Mouse (Mus musculus): ENCODE results near the gene Lrp10. TPM values are rescaled to one million over a fixed set of nuclear protein-coding genes. Genes with fewer than 3 reads are reported as not detected.
A peak's percentile ranks its signal among the peaks of the same experiment; 100 is the strongest.

The Lrp10 gene
- polyA plus RNA-seq, 2 experiments from 2014 or later, result 59.9 to 60.2 TPM

- no peak for ATAC-seq
These were observed 12.3 kb downstream of the Lrp10 start, which contains the start of gene Rem2 for GRCm38 (mm10) chr14:54475941-54476844. Rem2 (plus strand) TSS chr14:54476100.

DNA sequence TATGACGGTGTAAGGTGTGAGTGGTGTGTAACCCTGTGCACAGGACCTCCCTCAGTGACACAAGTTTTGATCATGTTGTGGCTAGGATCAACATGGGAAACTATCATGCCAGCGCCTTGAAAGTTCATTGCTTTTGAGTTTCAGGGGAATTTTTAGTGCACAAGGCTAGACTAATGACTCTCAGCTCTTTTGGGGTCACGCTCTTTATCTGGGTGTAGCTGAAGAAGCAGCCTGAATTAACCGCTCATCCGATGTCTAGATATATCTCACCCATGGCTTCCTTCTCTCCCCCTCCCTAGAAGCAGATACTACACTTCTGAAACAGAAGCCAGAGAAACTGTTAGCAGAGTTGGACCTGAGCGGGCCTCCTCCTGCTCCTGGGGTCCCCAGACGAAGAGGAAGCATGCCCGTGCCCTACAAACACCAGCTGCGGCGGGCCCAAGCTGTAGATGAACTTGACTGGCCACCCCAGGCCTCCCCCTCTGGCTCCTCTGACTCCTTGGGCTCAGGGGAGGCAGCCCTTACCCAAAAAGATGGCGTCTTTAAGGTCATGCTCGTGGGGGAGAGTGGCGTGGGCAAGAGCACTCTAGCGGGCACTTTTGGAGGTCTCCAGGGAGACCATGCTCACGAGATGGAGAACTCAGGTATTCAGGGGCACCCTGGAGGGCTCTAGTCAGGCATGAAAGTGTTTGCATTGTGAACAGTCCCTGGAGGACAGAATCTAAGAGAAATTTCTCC is 13.4 kb downstream of the Lrp10 start:
- no peak for ATAC-seq

- peak; percentile 56 for ATAC-seq
These were observed 15.5 kb downstream of the Lrp10 start for GRCm38 (mm10) chr14:54479451-54479920.

- ATAC-seq, result peak; percentile 22
These were observed 16.7 kb downstream of the Lrp10 start for GRCm38 (mm10) chr14:54480673-54481072.

GRCm38 (mm10) chr14:54481402-54481801 is 17.5 kb downstream of the Lrp10 start:
- peak; percentile 79 for ATAC-seq

DNA sequence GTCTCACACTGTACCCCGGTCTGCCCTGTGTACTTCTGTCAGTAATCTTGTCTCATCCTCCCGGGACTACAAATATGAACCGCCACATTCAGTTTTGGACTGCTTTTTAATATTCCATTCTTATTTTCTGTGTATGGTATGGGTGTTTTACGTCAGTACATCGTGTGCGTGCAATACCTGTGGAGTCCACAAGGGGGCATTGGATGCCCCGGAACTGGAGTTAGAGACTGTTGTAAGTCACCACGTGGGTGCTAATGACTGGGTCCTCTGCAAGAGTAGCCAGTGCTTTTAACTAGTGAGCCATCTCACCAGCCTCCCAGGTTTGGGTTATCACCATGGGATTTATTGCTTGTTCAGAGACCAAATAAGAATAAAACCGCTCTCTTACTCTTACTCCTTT is 18.6 kb downstream of the Lrp10 start:
- no peak for ATAC-seq

GRCm38 (mm10) chr14:54485899-54486298 is 22.0 kb downstream of the Lrp10 start:
- ATAC-seq, result no peak

DNA sequence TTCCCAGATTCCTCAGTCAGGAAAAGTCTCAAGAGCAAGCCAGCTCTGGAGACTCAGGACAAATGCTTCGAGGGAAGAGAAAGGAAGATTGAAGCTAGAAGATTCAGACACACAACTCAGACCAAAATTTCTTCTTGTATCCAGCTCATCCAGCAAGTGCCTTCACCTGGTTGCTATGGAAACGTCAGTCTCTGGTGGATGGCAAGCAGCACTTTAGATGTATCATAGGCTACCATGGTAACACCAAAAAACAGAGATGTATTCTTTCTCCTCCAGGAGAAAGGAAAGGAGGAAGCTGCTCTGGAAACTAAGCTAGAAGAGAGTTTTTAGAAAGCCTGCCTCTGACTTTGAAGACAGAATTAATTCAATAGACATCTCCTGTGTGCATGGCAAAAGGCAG is 23.8 kb downstream of the Lrp10 start:
- ATAC-seq, result no peak

DNA sequence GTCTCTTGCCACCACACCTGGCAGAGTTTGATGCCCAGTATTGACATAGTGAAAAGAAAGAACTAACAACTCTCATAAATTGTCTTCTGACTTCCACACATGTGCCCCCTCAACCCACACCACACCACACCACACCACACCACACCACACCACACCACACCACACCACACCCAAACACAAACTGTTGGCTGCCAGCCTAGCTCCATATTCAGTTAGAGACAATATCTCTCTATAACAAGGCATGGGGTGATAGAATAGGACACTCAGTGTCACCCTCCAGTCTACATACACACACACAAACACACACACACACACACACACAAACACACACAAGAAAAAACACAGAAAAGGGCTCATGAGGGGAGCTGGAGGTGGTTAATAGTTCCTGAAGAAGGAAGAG is 24.4 kb downstream of the Lrp10 start:
- ATAC-seq, result no peak

DNA sequence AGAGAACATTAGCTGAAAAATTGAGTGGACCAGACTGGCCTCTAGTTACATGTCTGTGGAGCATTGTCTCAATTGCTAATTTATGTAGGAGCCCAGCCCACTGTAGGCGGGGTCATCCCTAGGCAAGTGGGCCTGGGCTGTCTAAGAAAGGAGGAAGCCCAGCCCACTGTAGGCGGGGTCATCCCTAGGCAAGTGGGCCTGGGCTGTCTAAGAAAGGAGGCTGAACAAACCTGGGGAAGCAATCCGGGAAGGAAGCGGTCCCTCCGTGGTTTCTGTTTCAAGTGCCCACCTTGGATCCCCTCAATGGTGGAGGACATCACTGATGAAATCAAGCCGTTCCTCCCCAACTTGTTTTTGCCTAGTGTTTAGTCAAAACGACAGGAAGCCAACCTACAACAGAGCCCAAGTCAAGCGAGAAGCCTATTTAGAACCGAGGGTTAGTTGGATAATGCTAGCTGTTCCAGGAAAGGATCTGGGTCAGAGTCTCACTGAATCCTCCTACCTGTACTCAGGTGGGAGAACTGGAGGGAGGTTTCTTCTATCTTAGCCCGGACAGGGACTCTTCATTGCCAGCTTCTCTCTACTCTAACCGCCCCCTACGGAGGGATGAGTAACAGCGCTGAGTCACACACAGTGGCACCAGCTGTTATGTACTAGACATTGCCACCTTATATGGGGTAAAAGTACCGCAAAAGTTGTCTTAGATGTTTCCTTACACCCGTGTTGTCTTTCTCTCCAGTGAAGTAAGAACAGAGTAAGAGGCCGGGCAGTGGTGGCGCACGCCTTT is 28.6 kb downstream of the Lrp10 start:
- peak; percentile 94 for ATAC-seq

- ATAC-seq, result no peak
These were observed 29.3 kb downstream of the Lrp10 start for GRCm38 (mm10) chr14:54493236-54493635.

DNA sequence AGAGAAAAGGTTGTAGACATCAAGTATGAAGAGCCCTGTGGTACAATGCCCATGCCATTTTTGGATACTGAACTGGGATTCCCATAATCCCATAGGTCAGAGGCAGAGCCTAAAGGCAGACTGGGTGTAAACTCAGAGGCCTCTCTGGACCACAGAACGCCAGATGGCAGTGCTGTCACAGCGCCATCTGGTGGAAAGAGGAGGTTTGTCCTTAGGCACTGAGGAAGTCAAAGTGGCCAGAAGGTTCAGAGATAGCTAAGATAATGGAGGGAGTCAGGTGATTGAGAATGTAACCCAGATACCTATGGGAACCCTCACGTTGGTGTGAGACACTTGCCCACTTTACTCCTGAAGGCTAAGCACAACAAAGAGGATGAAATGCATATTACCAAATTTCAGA is 30.3 kb downstream of the Lrp10 start:
- peak; percentile 60 for ATAC-seq

DNA sequence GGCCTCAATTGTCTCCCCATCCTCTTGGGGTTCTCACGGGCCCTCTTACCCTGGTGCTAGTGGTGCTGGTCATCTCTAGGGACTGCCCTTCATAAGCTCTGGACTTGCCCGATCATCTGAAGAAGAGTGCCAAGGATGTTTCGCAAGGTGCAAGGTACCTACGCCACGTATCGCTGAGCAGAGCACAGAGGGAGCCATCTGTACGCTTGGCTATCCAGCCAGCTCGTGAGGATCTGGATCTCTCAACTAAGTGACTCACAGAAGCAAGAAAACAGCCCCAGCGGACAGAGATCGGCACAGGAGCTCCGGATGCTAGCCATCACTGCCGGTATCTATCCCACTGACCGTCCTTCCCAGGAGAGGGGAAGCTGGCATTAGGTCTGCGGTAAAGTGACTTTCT is 32.8 kb downstream of the Lrp10 start:
- no peak for ATAC-seq

GRCm38 (mm10) chr14:54499330-54499729 is 35.4 kb downstream of the Lrp10 start:
- no peak for ATAC-seq

- no peak for ATAC-seq
These were observed 37.4 kb downstream of the Lrp10 start for GRCm38 (mm10) chr14:54501365-54501764.

- no peak for ATAC-seq
These were observed 39.2 kb downstream of the Lrp10 start for GRCm38 (mm10) chr14:54503092-54503491.

- no peak for ATAC-seq
These were observed 45.8 kb downstream of the Lrp10 start for GRCm38 (mm10) chr14:54509774-54510173.

DNA sequence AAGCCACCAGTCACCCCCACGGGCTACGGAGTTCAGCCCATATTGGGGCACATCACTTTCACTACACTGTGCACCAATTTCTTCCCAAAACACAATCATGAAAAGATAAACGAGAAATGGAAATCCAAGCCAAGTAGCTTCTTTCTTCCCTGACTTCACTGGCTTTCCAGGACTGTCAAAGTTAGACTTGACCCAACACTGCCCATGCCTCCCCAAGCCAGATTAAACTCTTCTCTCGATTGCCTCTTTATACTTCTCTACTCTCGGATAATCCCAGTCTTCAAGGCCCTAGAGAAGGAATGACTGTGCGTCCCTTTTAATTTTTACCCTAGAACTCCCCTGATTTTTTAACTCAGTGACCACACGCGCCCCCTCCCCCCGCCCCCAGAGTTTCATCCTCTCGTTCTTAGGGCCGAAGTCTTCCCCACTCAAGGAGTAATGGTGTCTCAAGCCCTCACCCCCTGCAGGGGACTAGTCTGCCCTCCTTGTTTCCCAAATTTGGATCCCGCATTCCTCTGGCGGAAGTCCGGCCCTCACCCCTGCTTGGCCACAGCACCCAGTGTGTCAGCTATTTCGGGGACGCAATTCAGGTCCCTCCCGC is 52.9 kb downstream of the Lrp10 start:
- ATAC-seq, result no peak

All from CD4-positive, CD25-positive, alpha-beta regulatory T cell, adult 4 months (primary cell).